20 mouse cellular contexts compared by ENCODE assay signal in the genomic region with DNA sequence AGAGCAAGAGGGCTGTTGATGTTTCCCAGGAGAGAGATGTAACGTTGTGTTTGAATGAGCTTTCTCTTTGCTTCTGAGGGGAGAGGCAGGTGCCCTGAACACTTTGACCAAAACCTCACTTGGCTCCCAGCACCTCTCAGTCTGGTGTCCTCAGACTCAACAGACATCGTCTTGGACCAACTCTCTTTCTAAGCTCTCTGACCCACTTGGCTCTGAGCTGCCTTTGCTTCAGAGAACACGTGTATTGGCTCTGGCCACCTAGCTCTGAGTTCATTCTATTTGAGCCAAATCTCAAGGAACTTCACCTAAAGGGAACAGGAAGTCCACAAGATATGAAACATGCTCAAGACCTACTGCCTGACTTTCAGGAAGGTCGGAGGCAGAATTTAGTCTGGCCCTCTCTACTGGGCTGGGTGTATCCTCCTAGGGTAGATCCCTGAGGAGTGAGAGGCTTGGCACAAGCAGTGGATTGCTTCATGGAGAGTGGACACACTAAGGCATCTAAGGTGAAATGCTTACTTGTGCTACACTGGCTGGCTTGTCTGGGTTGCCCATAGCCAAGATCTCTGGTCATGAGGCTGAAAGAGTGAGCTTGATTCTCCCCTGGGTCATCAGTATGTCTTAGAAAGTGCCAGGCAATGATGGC. TPM values are rescaled to one million over a fixed set of nuclear protein-coding genes. Genes with fewer than 3 reads are reported as not detected.
A peak's percentile ranks its signal among the peaks of the same experiment; 100 is the strongest.
DNase-seq lines count a peak whose midpoint lies in the region; ATAC-seq and TF ChIP-seq lines count a peak whose summit lies in the region.
"Had no signal": no experiment of that assay in that cellular context is flagged by ENCODE, and none has a peak within 500 bp of the region (broad histone marks: within the 10 kb centered on the region; RNA-seq: fewer than 3 reads in every experiment).

No protein-coding gene starts in this region.

- no peak for TF ChIP-seq CTCF in liver, adult 2 months (IDR thresholded peaks at IDR 0.05; ENCODE audit: low read depth, low read length)

- H3K4me3 ChIP-seq in heart, embryonic 12.5 days = no peak overlapping the region
- no peak overlapping the region for H3K4me3 ChIP-seq in liver, adult 2 months (ENCODE audit: insufficient read depth, low read depth, low read length)
- H3K4me3 ChIP-seq in liver, embryonic 12.5 days = no peak overlapping the region
- H3K4me3 ChIP-seq in brown adipose tissue, adult 24 weeks (ENCODE audit: insufficient read depth, low read depth, low read length) = no peak overlapping the region
- H3K4me3 ChIP-seq: embryonic facial prominence, embryonic 12.5 days; forebrain, embryonic 15.5 days; heart, adult 2 months; heart, embryonic 13.5 days; hindbrain, embryonic 15.5 days had no signal

- H3K9ac ChIP-seq in heart, embryonic 12.5 days = no peak overlapping the region
- no peak overlapping the region for H3K9ac ChIP-seq in liver, adult 2 months (ENCODE audit: low read depth, low read length)
- H3K9ac ChIP-seq in liver, embryonic 12.5 days = no peak overlapping the region
- H3K9ac ChIP-seq: embryonic facial prominence, embryonic 12.5 days; forebrain, embryonic 15.5 days; heart, embryonic 13.5 days; hindbrain, embryonic 15.5 days had no signal

- H3K27ac ChIP-seq in heart, embryonic 12.5 days (ENCODE audit: poor library complexity, severe bottlenecking) = no peak overlapping the region
- H3K27ac ChIP-seq in liver, adult 2 months (replicated peaks; ENCODE audit: insufficient read depth, low read depth, low read length) = no peak overlapping the region
- H3K27ac ChIP-seq in liver, embryonic 12.5 days = no peak overlapping the region
- H3K27ac ChIP-seq in brown adipose tissue, adult 24 weeks (replicated peaks; ENCODE audit: low read depth, low read length) = peak overlapping the region; percentile 99
- H3K27ac ChIP-seq: embryonic facial prominence, embryonic 12.5 days; forebrain, embryonic 15.5 days; heart, adult 2 months; heart, embryonic 13.5 days; hindbrain, embryonic 15.5 days had no signal

- H3K79me2 ChIP-seq in liver, adult 2 months (ENCODE audit: control insufficient read depth, insufficient read depth, low read length) = no peaks in the 10 kb centered on the region

- WGBS in heart, embryonic 12.5 days = 74% methylated on average over 4 of the region's 4 CpGs
- 69% methylated on average over 4 of the region's 4 CpGs for WGBS in liver, adult 2 months
- 62% methylated on average over 4 of the region's 4 CpGs for WGBS in liver, embryonic 12.5 days (ENCODE audit: insufficient replicate concordance)

- no peaks in the 10 kb centered on the region for H3K9me3 ChIP-seq in heart, embryonic 12.5 days (replicated peaks)
- H3K9me3 ChIP-seq in liver, embryonic 12.5 days (replicated peaks) = no peaks in the 10 kb centered on the region
- H3K9me3 ChIP-seq: embryonic facial prominence, embryonic 12.5 days; forebrain, embryonic 15.5 days; heart, embryonic 13.5 days; hindbrain, embryonic 15.5 days had no signal

- peaks cover 13% of the 10 kb centered on the region for H3K4me1 ChIP-seq in heart, embryonic 12.5 days (replicated peaks)
- H3K4me1 ChIP-seq in liver, adult 2 months (ENCODE audit: control insufficient read depth, insufficient read depth, low read length) = no peaks in the 10 kb centered on the region
- peaks cover 18% of the 10 kb centered on the region for H3K4me1 ChIP-seq in liver, embryonic 12.5 days
- H3K4me1 ChIP-seq in brown adipose tissue, adult 24 weeks (ENCODE audit: control insufficient read depth, insufficient read depth, insufficient read length, low read length) = peaks cover 15% of the 10 kb centered on the region; the same call in 1 of the 2 replicates
- H3K4me1 ChIP-seq: forebrain, embryonic 15.5 days; hindbrain, embryonic 15.5 days had no signal

- no peak for ATAC-seq in heart, embryonic 12.5 days (ENCODE audit: insufficient number of reproducible peaks, low FRiP score)
- ATAC-seq in liver, embryonic 12.5 days = no peak
- ATAC-seq: forebrain, embryonic 15.5 days; inflammation-experienced regulatory T-cells, adult 6 months had no signal

- H3K36me3 ChIP-seq in heart, embryonic 12.5 days = no peaks in the 10 kb centered on the region
- no peaks in the 10 kb centered on the region for H3K36me3 ChIP-seq in liver, adult 2 months (ENCODE audit: control insufficient read depth, insufficient read depth, low read length)
- no peaks in the 10 kb centered on the region for H3K36me3 ChIP-seq in liver, embryonic 12.5 days
- H3K36me3 ChIP-seq: embryonic facial prominence, embryonic 12.5 days; forebrain, embryonic 15.5 days; heart, embryonic 13.5 days; hindbrain, embryonic 15.5 days had no signal

- H3K27me3 ChIP-seq in heart, embryonic 12.5 days (replicated peaks) = no peaks in the 10 kb centered on the region
- no peaks in the 10 kb centered on the region for H3K27me3 ChIP-seq in liver, adult 2 months (ENCODE audit: control insufficient read depth, insufficient read depth, low read length)
- H3K27me3 ChIP-seq in liver, embryonic 12.5 days (replicated peaks) = no peaks in the 10 kb centered on the region
- H3K27me3 ChIP-seq: embryonic facial prominence, embryonic 12.5 days; forebrain, embryonic 15.5 days; heart, embryonic 13.5 days; hindbrain, embryonic 15.5 days had no signal

- no peak overlapping the region for H3K4me2 ChIP-seq in heart, embryonic 12.5 days
- H3K4me2 ChIP-seq in liver, embryonic 12.5 days = no peak overlapping the region
- H3K4me2 ChIP-seq: embryonic facial prominence, embryonic 12.5 days; forebrain, embryonic 15.5 days; heart, embryonic 13.5 days; hindbrain, embryonic 15.5 days had no signal

- no peak for TF ChIP-seq POLR2A in liver, adult 2 months (IDR thresholded peaks at IDR 0.05; ENCODE audit: extremely low read depth, insufficient read depth, low read length)

- peak; percentile 72 for DNase-seq in heart, adult 11 months
- DNase-seq in liver, adult 2 months (ENCODE audit: extremely low read depth, low read depth, low spot score) = peak; percentile 7
- peak; percentile 28 for DNase-seq in naive thymus-derived CD4-positive, alpha-beta T cell, adult 2 months (ENCODE audit: low read depth)
- DNase-seq: cerebellum, adult 11-12 months; cerebellum, adult 9-10 months; cerebellum, postnatal 25 days; gastrocnemius, postnatal 36 days; heart, adult 2 months; kidney, adult 11 months had no signal

RNA-seq across cellular contexts. Expression of gene Zfp831, which starts 37.8 kb away (rescaled TPM):
- not detected in 2 replicates for polyA plus RNA-seq in heart, embryonic 12.5 days (2016; fragmentation: Nextera tagmentation; extraction: Ambion mirVana)
- total RNA-seq in liver, adult 2 months (2014; rRNA removed) = 0.09 and 0.13 TPM in 2 replicates
- 0.04 and 0.06 TPM in 2 replicates for polyA plus RNA-seq in liver, adult 2 months (2012; rRNA removed)
- polyA plus RNA-seq in liver, embryonic 12.5 days (2016; fragmentation: Nextera tagmentation; extraction: Ambion mirVana) = 0.01 and 0.06 TPM in 2 replicates
- polyA plus RNA-seq in brown adipose tissue, adult 24 weeks (2012; ENCODE audit: insufficient read depth, insufficient read length, missing spikeins) = not detected in 2 replicates
- total RNA-seq: ES-E14 had no signal
- polyA plus RNA-seq: embryonic facial prominence, embryonic 12.5 days; forebrain, embryonic 11.5 days; forebrain, embryonic 15.5 days; hindbrain, embryonic 11.5 days had no signal

Comparison
In these comparisons a context has a peak if more than half of its experiments do, and no peak if none do; other contexts are left out.
1. DNase-seq: peak in every context shown above with its lines; median percentile 72 in heart, adult 11 months; 28 in naive thymus-derived CD4-positive, alpha-beta T cell, adult 2 months; 7 in liver, adult 2 months.